Mouse (Mus musculus) embryonic facial prominence, embryonic 10.5 days (tissue): ENCODE results near the gene Vmn1r177. TPM values are rescaled to one million over a fixed set of nuclear protein-coding genes. Genes with fewer than 3 reads are reported as not detected.
"Not testable (repeated sequence)": the region's sequence is repeated elsewhere in the genome, so short reads cannot be mapped to it uniquely, and the experiment has no call there.

ENCODE experiments used
- DNase-seq: peaks from one replicate; pipeline ENCODE4 v3.0.0-alpha.2; 2017; ENCODE audit warnings: low spot score
- H3K27ac ChIP-seq: fragments of 300-500 bp; sonication (generic); replicated peaks from 2 replicates; pipeline ENCODE4 v1.5.1; 2016; ENCODE audit warnings: mild to moderate bottlenecking
- H3K27me3 ChIP-seq: fragments of 300-500 bp; sonication (generic); replicated peaks from 2 replicates; pipeline ENCODE4 v1.6.1; 2016; ENCODE audit warnings: low read depth, mild to moderate bottlenecking; ENCODE audit not compliant: poor library complexity, severe bottlenecking
- H3K36me3 ChIP-seq: fragments of 300-500 bp; sonication (generic); replicated peaks from 2 replicates; pipeline ENCODE4 v1.6.1; 2016; ENCODE audit warnings: mild to moderate bottlenecking, moderate library complexity
- H3K4me1 ChIP-seq: fragments of 300-500 bp; sonication (generic); 2 replicates; pipeline ENCODE4 v1.6.1; 2016
- H3K4me3 ChIP-seq: fragments of 300-500 bp; sonication (generic); 2 replicates; pipeline ENCODE4 v1.5.1; 2016; ENCODE audit warnings: mild to moderate bottlenecking, moderate library complexity
- H3K9me3 ChIP-seq: fragments of 300-500 bp; sonication (generic); 2 replicates; pipeline ENCODE4 v1.6.1; 2016; ENCODE audit warnings: mild to moderate bottlenecking
- WGBS: fragments of 180-500 bp; shearing (Covaris S2); methylation state at CpG from one replicate; pipeline ENCODE4 v1.1.7; 2016; 5-methylcytosine and 5-hydroxymethylcytosine counted together
- polyA plus RNA-seq: library from polyadenylated mRNA; unstranded; fragments of >200 nt; fragmentation: Nextera tagmentation; extraction: Ambion mirVana; gene quantifications from 2 replicates; pipeline ENCODE4 v1.2.1, GENCODE M21; 2016

Vmn1r177 gene
- not detected in 2 replicates for polyA plus RNA-seq

GRCm38 (mm10) chr7:23866349-23866748 lies at the start of gene Vmn1r177:
TSS of gene Vmn1r177 (minus strand) at chr7:23866449.
- H3K27me3 ChIP-seq, H3K27ac ChIP-seq, H3K36me3 ChIP-seq, H3K4me3 ChIP-seq, H3K4me1 ChIP-seq, DNase-seq: not testable (repeated sequence)
- H3K9me3 ChIP-seq, result peaks cover 18% of the 10 kb centered on the region
- WGBS, result 37% methylated on average over 1 of the region's 1 CpGs

GRCm38 (mm10) chr7:23891709-23892108 lies 25.5 kb upstream of the Vmn1r177 start, which contains the start of gene Vmn1r178:
TSS of gene Vmn1r178 (plus strand) at chr7:23892009.
- no peaks in the 10 kb centered on the region for H3K36me3 ChIP-seq
- no peak for DNase-seq
- no peaks in the 10 kb centered on the region for H3K4me1 ChIP-seq
- H3K27me3 ChIP-seq, result no peaks in the 10 kb centered on the region
- H3K27ac ChIP-seq, result no peak within 1 kb of the TSS
- 91% methylated on average over 1 of the region's 1 CpGs for WGBS
- H3K4me3 ChIP-seq, result no peak within 1 kb of the TSS
- H3K9me3 ChIP-seq, result peaks cover 51% of the 10 kb centered on the region

GRCm38 (mm10) chr7:23876918-23877317 lies 10.7 kb upstream of the Vmn1r177 start:
- not testable (repeated sequence) for H3K27me3 ChIP-seq, DNase-seq, H3K36me3 ChIP-seq, H3K4me3 ChIP-seq, H3K27ac ChIP-seq, H3K4me1 ChIP-seq
- 69% methylated on average over 4 of the region's 4 CpGs for WGBS
- H3K9me3 ChIP-seq, result peaks cover 14% of the 10 kb centered on the region

- WGBS, result 40% methylated on average over 1 of the region's 1 CpGs
- H3K27ac ChIP-seq, H3K27me3 ChIP-seq, H3K4me3 ChIP-seq, H3K36me3 ChIP-seq, H3K4me1 ChIP-seq, DNase-seq: not testable (repeated sequence)
- H3K9me3 ChIP-seq, result peaks cover 18% of the 10 kb centered on the region
These were observed 29.0 kb downstream of the Vmn1r177 start, which contains the start of gene Vmn1r176 for GRCm38 (mm10) chr7:23837272-23837671. TSS of gene Vmn1r176 (minus strand) at chr7:23837372.

Other genes starting within 250 kb of the Vmn1r177 start
- gene Vmn1r171, start 235.7 kb downstream of the Vmn1r177 start, polyA plus RNA-seq, result not detected in 2 replicates
- not detected in 2 replicates for gene Vmn1r172, start 208.1 kb downstream of the Vmn1r177 start, polyA plus RNA-seq
- not detected in 2 replicates for gene Vmn1r173, start 165.7 kb downstream of the Vmn1r177 start, polyA plus RNA-seq
- not detected in 2 replicates for gene Vmn1r174, start 114.2 kb downstream of the Vmn1r177 start, polyA plus RNA-seq
- not detected in 2 replicates for gene Vmn1r175, start 55.8 kb downstream of the Vmn1r177 start, polyA plus RNA-seq
- not detected in 2 replicates for gene Vmn1r176, start 29.1 kb downstream of the Vmn1r177 start, polyA plus RNA-seq
- not detected in 2 replicates for gene Vmn1r178, start 25.6 kb upstream of the Vmn1r177 start, polyA plus RNA-seq
- gene Vmn1r179, start 60.5 kb upstream of the Vmn1r177 start, polyA plus RNA-seq, result not detected in 2 replicates
- gene Vmn1r180, start 84.2 kb upstream of the Vmn1r177 start, polyA plus RNA-seq, result not detected in 2 replicates
- gene Vmn1r181, start 108.2 kb upstream of the Vmn1r177 start, polyA plus RNA-seq, result not detected in 2 replicates
- not detected in 2 replicates for gene V1rd19, start 135.2 kb upstream of the Vmn1r177 start, polyA plus RNA-seq
- not detected in 2 replicates for gene Vmn1r183, start 186.8 kb upstream of the Vmn1r177 start, polyA plus RNA-seq
- 28.9 and 30.0 TPM in 2 replicates for gene Zfp180, start 215.5 kb upstream of the Vmn1r177 start, polyA plus RNA-seq
- 3.2 and 4.7 TPM in 2 replicates for gene Zfp112, start 245.9 kb upstream of the Vmn1r177 start, polyA plus RNA-seq